Mouse (Mus musculus): ENCODE results near the gene Pfdn2. TPM values are rescaled to one million over a fixed set of nuclear protein-coding genes. Genes with fewer than 3 reads are reported as not detected.
"Not testable (repeated sequence)": the region's sequence is repeated elsewhere in the genome, so short reads cannot be mapped to it uniquely, and the experiment has no call there.

Pfdn2 gene
- 64.1 and 72.7 TPM in 2 replicates for polyA plus RNA-seq (2015; fragmentation: Nextera tagmentation; extraction: Ambion mirVana)

- Histone ChIP-seq H3K27me3 (replicated peaks; ENCODE audit: insufficient read depth, low read length) (no peaks in the 10 kb centered on the region), H3K27ac (ENCODE audit: low read length) (peak within 1 kb of the TSS; percentile 10), H3K4me2 (replicated peaks; ENCODE audit: low read depth, low read length) (peak within 1 kb of the TSS; percentile 95), H3K4me3 (ENCODE audit: low read depth, low read length) (peak within 1 kb of the TSS; percentile 84), H3K9ac (replicated peaks; ENCODE audit: low read depth) (peak within 1 kb of the TSS; percentile 71), H3K4me1 (ENCODE audit: insufficient read depth, low read depth, low read length) (peaks cover 17% of the 10 kb centered on the region; the same call in 1 of the 2 replicates), H3K9me3 (ENCODE audit: low read length) (peaks cover 5% of the 10 kb centered on the region; the same call in 1 of the 2 replicates), H3K36me3 (ENCODE audit: insufficient read depth, low read length) (0 out of 2 replicates have a peak, but pooled peaks cover 9% of the 10 kb centered on the region)
- TF ChIP-seq EP300 (IDR thresholded peaks at IDR 0.05) (no peak), CTCF (IDR thresholded peaks at IDR 0.05) (no peak; the same call in 1 of the 2 replicates)
- 2% methylated on average over 53 of the region's 53 CpGs for WGBS
- DNase-seq (ENCODE audit: low spot score) (peak; percentile 96), ATAC-seq (peak; percentile 89)
Measured at GRCm38 (mm10) chr1:171345225-171346094, at the start of gene Pfdn2, which contains the start of gene Nit1. Pfdn2 (plus strand) TSS chr1:171345670. Nit1 (minus strand) TSS chr1:171345646.

GRCm38 (mm10) chr1:171298226-171298625, 47.2 kb upstream of the Pfdn2 start:
- no peak overlapping the region for H3K4me3 ChIP-seq (ENCODE audit: low read depth, low read length)
- 51% methylated on average over 3 of the region's 3 CpGs for WGBS
- H3K27ac ChIP-seq (ENCODE audit: low read length), result no peak overlapping the region
- ATAC-seq (no peak), DNase-seq (ENCODE audit: low spot score) (no peak)
- H3K4me2 ChIP-seq (replicated peaks; ENCODE audit: low read depth, low read length), result no peak overlapping the region
- H3K9me3 ChIP-seq (ENCODE audit: low read length), result no peaks in the 10 kb centered on the region
- no peaks in the 10 kb centered on the region for H3K36me3 ChIP-seq (ENCODE audit: insufficient read depth, low read length)
- 0 out of 2 replicates have a peak, but pooled peaks cover 3% of the 10 kb centered on the region for H3K27me3 ChIP-seq (replicated peaks; ENCODE audit: insufficient read depth, low read length)
- no peak overlapping the region for H3K9ac ChIP-seq (replicated peaks; ENCODE audit: low read depth)
- peaks cover 5% of the 10 kb centered on the region; the same call in 1 of the 2 replicates for H3K4me1 ChIP-seq (ENCODE audit: insufficient read depth, low read depth, low read length)
- no peak for TF ChIP-seq EP300 (IDR thresholded peaks at IDR 0.05)
- TF ChIP-seq CTCF (IDR thresholded peaks at IDR 0.05), result no peak

GRCm38 (mm10) chr1:171306157-171306556, 39.3 kb upstream of the Pfdn2 start:
- H3K9me3 ChIP-seq (ENCODE audit: low read length); H3K4me1 ChIP-seq (ENCODE audit: insufficient read depth, low read depth, low read length); H3K9ac ChIP-seq (replicated peaks; ENCODE audit: low read depth); ATAC-seq; H3K4me2 ChIP-seq (replicated peaks; ENCODE audit: low read depth, low read length); H3K36me3 ChIP-seq (ENCODE audit: insufficient read depth, low read length); H3K4me3 ChIP-seq (ENCODE audit: low read depth, low read length); H3K27ac ChIP-seq (ENCODE audit: low read length); H3K27me3 ChIP-seq (replicated peaks; ENCODE audit: insufficient read depth, low read length): not testable (repeated sequence)
- DNase-seq (ENCODE audit: low spot score), result peak; percentile 3
- 64% methylated on average over 5 of the region's 5 CpGs for WGBS

GRCm38 (mm10) chr1:171309321-171309720, 36.1 kb upstream of the Pfdn2 start:
- no peaks in the 10 kb centered on the region for H3K9me3 ChIP-seq (ENCODE audit: low read length)
- H3K9ac ChIP-seq (replicated peaks; ENCODE audit: low read depth), result no peak overlapping the region
- ATAC-seq, result no peak
- WGBS, result 48% methylated on average over 2 of the region's 2 CpGs
- no peak overlapping the region for H3K27ac ChIP-seq (ENCODE audit: low read length)
- DNase-seq (ENCODE audit: low spot score), result peak; percentile 69
- no peak overlapping the region for H3K4me2 ChIP-seq (replicated peaks; ENCODE audit: low read depth, low read length)
- H3K4me3 ChIP-seq (ENCODE audit: low read depth, low read length), result no peak overlapping the region
- H3K36me3 ChIP-seq (ENCODE audit: insufficient read depth, low read length), result no peaks in the 10 kb centered on the region
- H3K27me3 ChIP-seq (replicated peaks; ENCODE audit: insufficient read depth, low read length), result no peaks in the 10 kb centered on the region
- H3K4me1 ChIP-seq (ENCODE audit: insufficient read depth, low read depth, low read length), result no peaks in the 10 kb centered on the region
- no peak for TF ChIP-seq CTCF (IDR thresholded peaks at IDR 0.05)
- 0 out of 2 replicates have a peak, but pooled peaks have one; percentile 27 for TF ChIP-seq EP300 (IDR thresholded peaks at IDR 0.05)

GRCm38 (mm10) chr1:171319748-171320147, 25.7 kb upstream of the Pfdn2 start:
- no peaks in the 10 kb centered on the region for H3K9me3 ChIP-seq (ENCODE audit: low read length)
- WGBS, result 15% methylated on average over 7 of the region's 7 CpGs
- H3K27ac ChIP-seq (ENCODE audit: low read length), result no peak overlapping the region
- no peak for TF ChIP-seq EP300 (IDR thresholded peaks at IDR 0.05)
- no peak for TF ChIP-seq CTCF (IDR thresholded peaks at IDR 0.05)
- H3K27me3 ChIP-seq (replicated peaks; ENCODE audit: insufficient read depth, low read length), result no peaks in the 10 kb centered on the region
- H3K36me3 ChIP-seq (ENCODE audit: insufficient read depth, low read length), result no peaks in the 10 kb centered on the region
- H3K4me3 ChIP-seq (ENCODE audit: low read depth, low read length), result no peak overlapping the region
- no peak overlapping the region; the same call in 1 of the 2 replicates for H3K4me2 ChIP-seq (replicated peaks; ENCODE audit: low read depth, low read length)
- H3K9ac ChIP-seq (replicated peaks; ENCODE audit: low read depth), result no peak overlapping the region
- ATAC-seq (no peak), DNase-seq (ENCODE audit: low spot score) (no peak)
- H3K4me1 ChIP-seq (ENCODE audit: insufficient read depth, low read depth, low read length), result no peaks in the 10 kb centered on the region

GRCm38 (mm10) chr1:171320151-171320550, 25.3 kb upstream of the Pfdn2 start:
- no peak for ATAC-seq
- TF ChIP-seq EP300 (IDR thresholded peaks at IDR 0.05) (no peak), CTCF (IDR thresholded peaks at IDR 0.05) (no peak)
- no peaks in the 10 kb centered on the region for H3K36me3 ChIP-seq (ENCODE audit: insufficient read depth, low read length)
- no peaks in the 10 kb centered on the region for H3K4me1 ChIP-seq (ENCODE audit: insufficient read depth, low read depth, low read length)
- H3K9ac ChIP-seq (replicated peaks; ENCODE audit: low read depth), result no peak overlapping the region
- WGBS, result 24% methylated on average over 5 of the region's 5 CpGs
- H3K4me2 ChIP-seq (replicated peaks; ENCODE audit: low read depth, low read length), result no peak overlapping the region; the same call in 1 of the 2 replicates
- no peaks in the 10 kb centered on the region for H3K27me3 ChIP-seq (replicated peaks; ENCODE audit: insufficient read depth, low read length)
- H3K4me3 ChIP-seq (ENCODE audit: low read depth, low read length), result no peak overlapping the region
- H3K9me3 ChIP-seq (ENCODE audit: low read length), result no peaks in the 10 kb centered on the region
- no peak overlapping the region for H3K27ac ChIP-seq (ENCODE audit: low read length)
- no peak for DNase-seq (ENCODE audit: low spot score)
